In genomic region chr3:87987633-87988032, GRCm38 (mm10) we compare ENCODE assay signal across 8 mouse cellular contexts. TPM values are rescaled to one million over a fixed set of nuclear protein-coding genes. Genes with fewer than 3 reads are reported as not detected.
DNase-seq lines count a peak whose midpoint lies in the region; ATAC-seq lines count a peak whose summit lies in the region.

No protein-coding gene starts in this region.

- peaks cover 70% of the 10 kb centered on the region for H3K4me1 ChIP-seq in megakaryocyte, embryonic 14.5 days
- H3K4me1 ChIP-seq in hindbrain, embryonic 14.5 days (replicated peaks; ENCODE audit: control insufficient read depth, insufficient read depth, low read length) = peaks cover 30% of the 10 kb centered on the region
- H3K4me1 ChIP-seq in lung, embryonic 15.5 days = peaks cover 56% of the 10 kb centered on the region

- H3K9ac ChIP-seq in hindbrain, embryonic 14.5 days = peak overlapping the region; percentile 55
- H3K9ac ChIP-seq in lung, embryonic 15.5 days = 0 out of 2 replicates have a peak overlapping the region, but pooled peaks have one; percentile 2

- peak overlapping the region; percentile 88 for H3K4me3 ChIP-seq in megakaryocyte, embryonic 14.5 days (replicated peaks)
- peak overlapping the region; percentile 35 for H3K4me3 ChIP-seq in hindbrain, embryonic 14.5 days (replicated peaks; ENCODE audit: low read length)
- peak overlapping the region; percentile 29 for H3K4me3 ChIP-seq in lung, embryonic 15.5 days

- no peak for ATAC-seq in megakaryocyte, adult 5-6 weeks (ENCODE audit: poor library complexity, severe bottlenecking)
- peak; percentile 56 for ATAC-seq in hindbrain, embryonic 14.5 days (ENCODE audit: low FRiP score)
- ATAC-seq in lung, embryonic 15.5 days (ENCODE audit: borderline replicate concordance, extremely low read depth, low FRiP score, low TSS enrichment) = peak; percentile 33

- peaks cover 91% of the 10 kb centered on the region for H3K27me3 ChIP-seq in megakaryocyte, embryonic 14.5 days (replicated peaks)
- H3K27me3 ChIP-seq in hindbrain, embryonic 14.5 days (ENCODE audit: control insufficient read depth, insufficient read depth, low read length) = 0 out of 2 replicates have a peak, but pooled peaks cover 4% of the 10 kb centered on the region
- peaks cover 40% of the 10 kb centered on the region for H3K27me3 ChIP-seq in lung, embryonic 15.5 days
- H3K27me3 ChIP-seq in splenic B cell, adult 2 months (ENCODE audit: control insufficient read depth, insufficient read depth, low read length, poor library complexity, severe bottlenecking) = no peaks in the 10 kb centered on the region

- peak overlapping the region; percentile 77 for H3K4me2 ChIP-seq in hindbrain, embryonic 14.5 days (replicated peaks)
- peak overlapping the region; percentile 63 for H3K4me2 ChIP-seq in lung, embryonic 15.5 days

- DNase-seq in embryo, embryonic 10.5 days (ENCODE audit: low spot score) = peak; percentile 91
- peak; percentile 66 for DNase-seq in hindbrain, embryonic 14.5 days (ENCODE audit: low spot score)
- peak; percentile 48 for DNase-seq in splenic B cell, adult 2 months (ENCODE audit: low read depth, low spot score)
- no peak for DNase-seq in frontal cortex, adult 2 months (ENCODE audit: extremely low spot score in 1 of 2, low spot score in 1 of 2)
- DNase-seq in layer of hippocampus, postnatal 14 days (ENCODE audit: low spot score in 2 of 2) = no peak

- 0% methylated on average over 15 of the region's 15 CpGs for WGBS in hindbrain, embryonic 14.5 days
- WGBS in lung, embryonic 15.5 days = under 1% methylated on average over 15 of the region's 15 CpGs

- no peaks in the 10 kb centered on the region for H3K36me3 ChIP-seq in megakaryocyte, embryonic 14.5 days (replicated peaks; ENCODE audit: low read length)
- no peaks in the 10 kb centered on the region for H3K36me3 ChIP-seq in hindbrain, embryonic 14.5 days (replicated peaks; ENCODE audit: control insufficient read depth, insufficient read depth)
- H3K36me3 ChIP-seq in lung, embryonic 15.5 days = no peaks in the 10 kb centered on the region
- no peaks in the 10 kb centered on the region for H3K36me3 ChIP-seq in splenic B cell, adult 2 months (ENCODE audit: control insufficient read depth, insufficient read depth, low read length, poor library complexity, severe bottlenecking)

- peak overlapping the region; percentile 59 for H3K27ac ChIP-seq in hindbrain, embryonic 14.5 days
- no peak overlapping the region for H3K27ac ChIP-seq in lung, embryonic 15.5 days

- H3K9me3 ChIP-seq in megakaryocyte, embryonic 14.5 days = no peaks in the 10 kb centered on the region
- H3K9me3 ChIP-seq in hindbrain, embryonic 14.5 days (ENCODE audit: control insufficient read depth, low read length) = no peaks in the 10 kb centered on the region
- H3K9me3 ChIP-seq in lung, embryonic 15.5 days = no peaks in the 10 kb centered on the region

RNA-seq across cellular contexts. Expression of gene Bcan, which starts 12.4 kb away (rescaled TPM):
- not detected in 2 replicates for polyA plus RNA-seq in megakaryocyte, embryonic 14.5 days (2012; ENCODE audit: insufficient read depth, low replicate concordance)
- total RNA-seq in megakaryocyte, adult 5-6 weeks (2015) = not detected in 2 replicates
- total RNA-seq in megakaryocyte, adult 5-6 weeks (2017) = not detected in 2 replicates
- polyA plus RNA-seq in hindbrain, embryonic 14.5 days (2014; fragmentation: Nextera tagmentation; extraction: Ambion mirVana) = 89.1 and 99.3 TPM in 2 replicates
- polyA plus RNA-seq in lung, embryonic 15.5 days (2015; fragmentation: Nextera tagmentation; extraction: Ambion mirVana) = 0.07 and 0.18 TPM in 2 replicates
- polyA plus RNA-seq in frontal cortex, adult 2 months (2012; rRNA removed) = 359 and 380 TPM in 2 replicates
- 100 to 1,000 TPM; 421 to 446 TPM for total RNA-seq in layer of hippocampus, postnatal 14 days (2021)

RNA-seq across cellular contexts. Expression of gene Nes, which starts 16.8 kb away (rescaled TPM):
- 0.29 TPM in 1 of 2 replicates, not detected in the other for polyA plus RNA-seq in megakaryocyte, embryonic 14.5 days (2012; ENCODE audit: insufficient read depth, low replicate concordance)
- not detected in 2 replicates for total RNA-seq in megakaryocyte, adult 5-6 weeks (2015)
- not detected in 2 replicates for total RNA-seq in megakaryocyte, adult 5-6 weeks (2017)
- polyA plus RNA-seq in hindbrain, embryonic 14.5 days (2014; fragmentation: Nextera tagmentation; extraction: Ambion mirVana) = 20.5 and 20.7 TPM in 2 replicates
- polyA plus RNA-seq in lung, embryonic 15.5 days (2015; fragmentation: Nextera tagmentation; extraction: Ambion mirVana) = 30.1 and 32.4 TPM in 2 replicates
- polyA plus RNA-seq in frontal cortex, adult 2 months (2012; rRNA removed) = 4.3 and 4.8 TPM in 2 replicates
- total RNA-seq in layer of hippocampus, postnatal 14 days (2021) = 10 to 100 TPM in 1 of 2 experiments, 1 to 10 TPM in 1; 9.0 to 11.0 TPM

RNA-seq across cellular contexts. Expression of gene Crabp2, which starts 39.2 kb away (rescaled TPM):
- polyA plus RNA-seq in megakaryocyte, embryonic 14.5 days (2012; ENCODE audit: insufficient read depth, low replicate concordance) = 0.47 TPM in 1 of 2 replicates, not detected in the other
- 1.3 TPM in 1 of 2 replicates, not detected in the other for total RNA-seq in megakaryocyte, adult 5-6 weeks (2015)
- not detected in 2 replicates for total RNA-seq in megakaryocyte, adult 5-6 weeks (2017)
- 48.7 and 56.4 TPM in 2 replicates for polyA plus RNA-seq in hindbrain, embryonic 14.5 days (2014; fragmentation: Nextera tagmentation; extraction: Ambion mirVana)
- polyA plus RNA-seq in lung, embryonic 15.5 days (2015; fragmentation: Nextera tagmentation; extraction: Ambion mirVana) = 8.1 and 10.4 TPM in 2 replicates
- polyA plus RNA-seq in frontal cortex, adult 2 months (2012; rRNA removed) = 9.2 and 11.0 TPM in 2 replicates
- 1 to 10 TPM; 2.0 to 2.2 TPM for total RNA-seq in layer of hippocampus, postnatal 14 days (2021)

RNA-seq across cellular contexts. Expression of gene Hapln2, which starts 39.8 kb away (rescaled TPM):
- polyA plus RNA-seq in megakaryocyte, embryonic 14.5 days (2012; ENCODE audit: insufficient read depth, low replicate concordance) = not detected in 2 replicates
- not detected in 2 replicates for total RNA-seq in megakaryocyte, adult 5-6 weeks (2015)
- total RNA-seq in megakaryocyte, adult 5-6 weeks (2017) = not detected in 2 replicates
- polyA plus RNA-seq in hindbrain, embryonic 14.5 days (2014; fragmentation: Nextera tagmentation; extraction: Ambion mirVana) = 0.41 and 0.67 TPM in 2 replicates
- 0.07 and 0.23 TPM in 2 replicates for polyA plus RNA-seq in lung, embryonic 15.5 days (2015; fragmentation: Nextera tagmentation; extraction: Ambion mirVana)
- 28.5 and 39.4 TPM in 2 replicates for polyA plus RNA-seq in frontal cortex, adult 2 months (2012; rRNA removed)
- total RNA-seq in layer of hippocampus, postnatal 14 days (2021) = 1 to 10 TPM; 1.8 to 1.9 TPM

RNA-seq across cellular contexts. Expression of gene Gpatch4, which starts 55.3 kb away (rescaled TPM):
- 5.3 and 18.9 TPM in 2 replicates for polyA plus RNA-seq in megakaryocyte, embryonic 14.5 days (2012; ENCODE audit: insufficient read depth, low replicate concordance)
- total RNA-seq in megakaryocyte, adult 5-6 weeks (2015) = 7.3 TPM in 2 replicates
- total RNA-seq in megakaryocyte, adult 5-6 weeks (2017) = 9.5 and 10.1 TPM in 2 replicates
- 29.8 and 30.4 TPM in 2 replicates for polyA plus RNA-seq in hindbrain, embryonic 14.5 days (2014; fragmentation: Nextera tagmentation; extraction: Ambion mirVana)
- polyA plus RNA-seq in lung, embryonic 15.5 days (2015; fragmentation: Nextera tagmentation; extraction: Ambion mirVana) = 30.6 and 31.6 TPM in 2 replicates
- 13.7 and 14.4 TPM in 2 replicates for polyA plus RNA-seq in frontal cortex, adult 2 months (2012; rRNA removed)
- total RNA-seq in layer of hippocampus, postnatal 14 days (2021) = 10 to 100 TPM; 13.5 to 16.5 TPM

Comparison
In these comparisons a context has a peak if more than half of its experiments do, and no peak if none do; other contexts are left out.
1. H3K4me3 ChIP-seq: peak in every context shown above with its lines; median percentile 88 in megakaryocyte, embryonic 14.5 days; 35 in hindbrain, embryonic 14.5 days; 29 in lung, embryonic 15.5 days.
2. DNase-seq: peak in embryo, embryonic 10.5 days (single experiment), hindbrain, embryonic 14.5 days (single experiment) and splenic B cell, adult 2 months (single experiment); none in frontal cortex, adult 2 months (0 of 2) and layer of hippocampus, postnatal 14 days (0 of 2).
3. RNA of gene Bcan, which starts 12.4 kb away (polyA plus RNA-seq): 359 to 380 TPM in frontal cortex, adult 2 months and 89.1 to 99.3 TPM in hindbrain, embryonic 14.5 days; 0.07 to 0.18 TPM in lung, embryonic 15.5 days and not detected in megakaryocyte, embryonic 14.5 days; every median in the first group is over 10 times any median in the second.